Mouse (Mus musculus): ENCODE results near the gene Sept10.

The Sept10 gene

DNA sequence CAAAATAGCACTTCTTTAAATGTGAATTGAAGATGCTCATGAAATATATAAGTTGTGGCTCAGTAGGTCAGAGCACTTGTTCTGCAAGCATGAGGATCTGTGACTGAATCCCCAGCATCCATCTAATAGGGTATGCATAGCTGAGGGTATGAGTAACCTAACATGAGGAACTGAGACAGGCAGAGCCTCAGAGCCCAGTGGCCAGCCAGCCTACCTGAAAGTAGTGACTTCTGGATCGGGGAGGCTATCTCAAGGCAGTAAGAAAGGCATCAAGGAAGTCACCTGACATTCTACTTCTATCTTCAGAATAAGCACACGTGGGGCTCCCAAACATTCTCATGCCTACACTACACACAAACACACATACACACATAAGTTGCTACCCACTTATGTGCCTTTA, 3.5 kb upstream of the Sept10 start:
- DNase-seq (ENCODE audit: low spot score in 2 of 2) = no peak

DNA sequence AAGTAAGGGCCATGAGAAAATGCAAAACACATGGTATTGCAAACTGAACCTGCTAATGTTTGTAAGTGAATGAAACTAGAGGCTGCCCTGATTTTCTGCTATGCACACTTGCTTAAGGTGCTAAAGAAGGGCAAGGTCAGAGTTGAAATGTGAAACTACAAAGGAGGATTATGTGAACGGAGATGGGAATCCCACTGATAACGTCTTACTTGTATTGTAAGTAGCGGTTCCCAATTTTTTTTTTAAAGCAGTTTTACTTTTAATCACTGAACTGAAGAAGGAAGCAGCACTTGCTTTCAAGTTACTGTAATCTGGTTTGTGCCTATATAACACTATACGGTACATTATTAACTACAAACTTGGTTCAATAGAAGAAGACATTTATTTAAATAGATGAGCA, 2.2 kb upstream of the Sept10 start:
- DNase-seq (ENCODE audit: low spot score in 2 of 2) = no peak

DNA sequence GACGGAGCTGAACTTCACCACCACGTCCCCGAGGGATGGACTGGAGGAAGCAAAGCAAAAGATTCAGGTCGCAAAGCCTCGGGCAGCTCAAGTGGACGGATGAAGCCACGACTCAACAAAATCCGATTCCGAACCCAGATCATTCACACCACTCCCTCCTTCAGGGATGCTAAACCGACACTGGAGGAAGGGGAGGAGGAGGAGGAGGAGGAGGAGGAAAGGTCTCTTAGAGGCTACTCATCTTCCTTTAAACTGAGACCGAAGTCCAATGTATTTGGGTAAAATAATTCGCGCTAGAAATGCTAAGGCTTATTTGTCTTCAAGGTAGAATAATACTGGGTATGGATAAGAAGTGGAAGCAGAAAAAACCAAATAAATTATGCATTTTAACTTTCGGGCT, 1.7 kb upstream of the Sept10 start:
- DNase-seq (ENCODE audit: low spot score in 2 of 2) = no peak

DNA sequence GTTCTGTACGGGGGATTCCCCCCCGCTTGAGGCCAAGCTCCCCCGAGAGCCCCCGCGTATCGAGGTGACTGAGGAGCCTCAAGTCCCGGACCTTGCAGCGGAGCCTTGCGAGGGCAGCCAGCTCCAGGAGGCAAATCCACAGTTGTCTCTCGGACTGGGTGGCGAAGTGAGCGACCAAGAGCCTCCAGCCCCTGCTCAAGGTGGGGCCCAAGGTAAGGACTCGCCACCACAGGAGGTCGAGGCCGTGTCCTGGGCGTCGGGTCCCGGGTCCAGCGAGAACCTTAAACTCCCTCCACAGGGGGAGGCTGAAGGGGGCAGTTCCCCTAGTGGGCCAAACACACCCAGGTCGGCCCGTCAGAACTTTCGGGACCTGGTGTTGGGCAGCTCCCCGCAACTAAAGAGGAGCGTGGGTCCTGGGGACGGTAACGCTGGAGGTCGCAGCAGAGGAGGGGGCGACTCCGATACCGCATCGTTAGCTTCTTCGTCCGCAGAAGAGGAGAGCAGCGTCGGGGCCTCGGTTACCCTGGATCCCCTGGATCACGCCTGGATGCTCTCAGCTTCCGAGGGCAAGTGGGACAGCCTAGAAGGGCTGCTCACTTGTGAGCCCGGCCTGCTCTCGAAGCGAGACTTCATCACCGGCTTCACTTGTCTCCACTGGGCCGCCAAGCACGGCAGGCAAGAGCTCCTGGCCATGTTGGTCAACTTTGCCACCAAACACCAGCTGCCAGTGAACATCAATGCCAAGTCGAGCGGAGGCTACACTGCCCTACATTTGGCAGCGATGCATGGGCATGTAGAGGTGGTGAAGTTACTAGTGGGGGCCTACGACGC, 839 bp upstream of the Sept10 start:
- DNase-seq (ENCODE audit: low spot score in 2 of 2) = peak in 1 of 2 experiments; percentile 45

DNA sequence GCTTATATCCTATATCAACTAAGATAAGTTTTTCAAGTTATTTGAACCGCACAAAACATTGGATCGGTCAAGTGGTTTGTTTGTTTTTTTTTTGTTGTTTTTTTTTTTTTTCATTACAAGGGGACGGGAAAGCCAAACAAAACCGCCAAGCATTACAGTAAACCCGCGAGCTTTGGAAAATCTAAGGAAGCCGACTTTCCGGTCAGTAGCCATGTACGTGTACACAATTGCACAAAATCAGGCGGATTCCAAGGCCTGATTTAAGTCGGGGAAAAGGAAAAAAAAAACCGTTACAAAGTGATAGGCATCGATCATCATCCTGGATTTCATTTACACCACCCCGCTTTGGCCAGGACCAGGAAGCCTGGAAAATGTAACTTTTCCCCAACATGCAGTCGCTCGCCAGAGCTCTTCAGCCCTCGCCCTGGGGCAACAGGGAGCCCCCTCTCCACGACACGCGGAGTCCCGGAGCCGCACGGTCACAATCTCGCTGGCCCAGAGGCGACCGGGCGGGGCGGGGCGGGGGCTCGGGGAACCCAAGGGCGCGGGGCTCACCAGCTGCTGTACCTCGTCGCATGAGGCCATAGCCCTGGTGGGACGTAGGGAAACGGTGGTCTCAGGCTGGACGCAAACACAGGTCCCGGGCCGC, 699 bp downstream of the Sept10 start:
- DNase-seq (ENCODE audit: low spot score in 2 of 2) = no peak

DNA sequence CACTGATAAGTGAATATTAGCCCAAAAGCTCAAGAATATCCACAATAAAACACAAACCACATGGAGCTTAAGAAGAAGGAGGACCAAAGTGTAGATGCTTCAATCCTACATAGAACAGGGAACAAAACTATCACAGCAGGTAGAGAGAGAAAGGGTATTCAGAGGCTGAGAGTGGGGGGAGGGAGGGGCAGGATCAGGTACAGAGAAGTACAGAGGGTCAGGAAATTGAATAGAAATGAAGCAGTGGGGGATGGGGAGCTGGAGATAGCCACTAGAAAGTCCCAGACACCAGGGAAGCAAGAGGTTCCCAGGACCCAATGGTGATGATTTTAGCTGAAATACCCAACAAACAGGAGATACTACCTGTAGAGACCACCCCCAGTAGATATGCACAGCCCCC, 21.6 kb downstream of the Sept10 start:
- DNase-seq (ENCODE audit: low spot score in 2 of 2) = no peak

DNA sequence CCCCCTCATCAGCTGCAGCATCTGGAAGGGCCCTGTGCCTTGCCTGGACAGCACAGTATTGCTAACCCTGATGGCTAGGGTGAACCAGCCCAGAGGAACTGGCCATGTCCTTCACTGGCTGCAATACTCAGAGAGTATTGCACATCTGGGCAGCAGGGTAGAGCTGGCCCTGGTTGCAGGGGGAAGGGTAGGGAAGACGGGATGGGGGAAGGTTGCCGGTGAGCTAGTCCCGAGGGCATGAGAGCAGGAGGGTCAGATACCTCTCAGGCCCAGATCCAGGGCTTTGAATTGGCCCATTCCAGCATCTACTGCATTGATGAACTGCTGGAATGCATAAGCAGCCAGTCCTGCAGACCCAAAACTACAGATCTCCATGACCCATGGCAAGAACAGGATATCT, 24.9 kb downstream of the Sept10 start:
- DNase-seq (ENCODE audit: low spot score in 2 of 2) = no peak

DNA sequence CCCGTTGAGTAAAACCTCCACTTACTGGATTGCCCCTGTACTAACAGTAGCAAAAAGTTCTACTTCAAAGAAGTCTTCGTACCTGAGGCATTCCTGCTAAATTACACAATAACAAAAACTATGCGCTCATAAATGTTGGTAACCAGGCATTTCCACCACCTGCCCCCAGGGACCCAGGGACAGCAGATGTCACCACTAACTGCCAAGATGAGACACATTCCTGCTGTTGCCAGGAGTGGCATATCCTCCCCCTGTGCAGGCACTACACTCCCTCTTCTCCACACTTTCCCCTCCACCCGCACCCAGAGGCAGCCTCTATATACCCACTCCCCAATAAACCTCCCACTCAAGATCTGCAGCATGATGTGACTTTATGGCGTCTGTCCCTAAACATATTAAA, 26.8 kb downstream of the Sept10 start:
- no peak for DNase-seq (ENCODE audit: low spot score in 2 of 2)

DNA sequence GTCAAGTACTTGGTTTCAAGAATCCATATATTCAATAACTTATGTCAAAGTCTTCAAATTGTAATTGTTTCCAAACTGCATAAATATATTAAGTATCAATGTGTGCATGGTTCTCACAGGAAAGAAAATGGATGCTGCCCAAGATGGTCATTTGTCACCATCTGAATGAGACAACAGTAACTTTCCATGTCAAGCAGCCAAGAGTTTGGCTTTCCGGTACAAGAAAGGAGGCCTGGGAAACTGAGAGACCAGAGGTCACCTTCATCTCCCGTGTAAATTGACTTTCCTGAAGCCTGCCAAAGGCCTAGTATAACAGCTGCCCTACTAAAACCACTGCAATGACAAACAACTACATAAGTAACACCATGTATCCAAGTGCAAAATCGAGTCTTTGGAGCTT, 39.3 kb downstream of the Sept10 start:
- DNase-seq (ENCODE audit: low spot score in 2 of 2) = no peak

DNA sequence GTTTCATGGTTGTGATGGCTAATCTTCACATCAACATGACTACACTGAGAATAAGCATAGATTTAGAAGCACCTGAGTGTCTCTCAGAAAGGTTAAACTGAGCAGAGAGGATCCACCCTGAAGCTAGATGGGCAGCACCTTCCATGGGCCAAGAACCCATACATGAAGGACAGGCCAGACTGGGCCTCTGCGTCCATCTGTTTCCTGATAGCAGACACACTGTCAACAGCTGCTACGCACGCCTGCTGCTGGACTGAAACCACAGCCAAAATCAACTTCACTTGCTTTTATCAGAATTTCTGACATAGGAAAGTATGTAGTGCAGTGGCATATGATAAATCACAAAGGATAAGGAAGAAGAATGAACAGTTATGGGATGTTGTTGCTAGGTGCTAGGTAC, 42.0 kb downstream of the Sept10 start:
- no peak for DNase-seq (ENCODE audit: low spot score in 2 of 2)

DNA sequence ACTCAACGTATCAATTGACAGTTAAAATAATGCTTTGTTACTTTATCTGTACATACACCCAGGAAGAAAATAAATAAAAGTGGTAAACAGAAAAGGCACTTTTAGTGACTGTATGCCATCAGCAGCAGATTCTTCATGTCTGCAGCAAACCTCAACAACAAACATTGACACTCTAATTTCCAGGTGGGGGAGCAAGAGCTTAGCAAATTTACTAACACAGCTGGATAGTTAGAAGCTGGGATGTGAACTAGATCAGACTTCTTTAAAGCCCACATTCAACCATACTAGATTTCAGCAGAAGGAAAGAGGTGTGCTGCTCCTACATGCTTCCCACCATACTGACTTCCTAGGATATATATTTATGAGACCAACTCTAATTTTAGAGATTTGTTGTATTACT, 49.1 kb downstream of the Sept10 start:
- no peak for DNase-seq (ENCODE audit: low spot score in 2 of 2)

DNA sequence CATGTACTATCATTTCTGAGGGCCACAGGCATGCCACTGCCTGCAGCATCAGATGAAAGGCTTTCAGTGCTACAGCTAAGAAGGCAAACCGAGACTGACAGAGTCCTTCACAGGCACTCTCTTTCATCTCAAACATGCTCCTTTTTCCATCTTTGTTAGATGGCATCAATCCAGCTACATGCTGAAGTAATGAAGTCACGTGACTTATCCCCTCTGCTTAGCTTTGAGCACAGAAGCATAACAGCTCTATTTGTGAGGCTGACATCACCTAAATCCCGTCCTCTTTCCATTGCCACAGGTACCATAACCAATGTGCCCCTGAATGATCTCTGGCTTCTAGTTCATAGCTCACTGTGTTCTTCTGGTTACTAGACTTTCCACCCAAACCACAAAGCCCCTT, 50.6 kb downstream of the Sept10 start:
- no peak for DNase-seq (ENCODE audit: low spot score in 2 of 2)

DNA sequence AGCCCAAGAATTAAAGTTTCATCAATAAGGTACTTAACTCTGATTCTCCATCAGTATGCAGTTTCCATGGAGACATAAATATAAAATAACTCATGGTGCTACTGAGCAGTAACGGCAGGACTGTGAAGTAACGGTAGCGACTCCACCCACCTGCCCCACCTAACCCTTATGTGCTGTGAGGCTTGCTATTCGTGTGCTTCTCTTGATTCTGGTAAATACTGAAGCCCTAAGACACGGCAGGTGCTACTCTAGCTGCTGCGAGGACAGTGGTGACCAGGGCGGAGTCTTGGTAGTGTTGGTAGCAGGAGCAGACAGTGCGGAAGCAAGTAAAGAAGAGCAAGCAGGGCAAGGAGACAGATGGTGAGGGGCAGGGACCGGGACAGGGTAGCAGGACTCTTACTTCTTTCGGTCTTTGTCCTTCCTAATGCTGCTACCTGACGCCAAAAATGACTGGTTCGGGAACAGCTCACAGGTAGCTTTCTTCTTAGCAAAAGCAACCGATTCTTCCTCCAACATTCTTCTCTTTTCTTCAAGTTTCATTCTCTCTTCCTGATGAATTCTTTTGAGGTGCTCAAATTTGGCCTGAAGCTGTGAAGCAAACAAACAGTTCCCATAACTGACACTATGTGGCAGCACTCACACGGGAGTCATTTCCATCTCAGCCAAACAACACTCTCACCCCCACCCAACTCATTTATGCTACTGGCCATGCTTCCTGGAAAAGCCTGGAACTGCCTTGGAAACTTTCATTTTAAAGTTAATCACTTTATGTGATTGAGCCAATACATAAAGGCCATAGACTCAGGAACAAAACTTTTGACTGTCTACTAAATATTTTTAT, 55.3 kb downstream of the Sept10 start:
- peak; percentile 17 to 29 for DNase-seq (ENCODE audit: low spot score in 2 of 2)

DNA sequence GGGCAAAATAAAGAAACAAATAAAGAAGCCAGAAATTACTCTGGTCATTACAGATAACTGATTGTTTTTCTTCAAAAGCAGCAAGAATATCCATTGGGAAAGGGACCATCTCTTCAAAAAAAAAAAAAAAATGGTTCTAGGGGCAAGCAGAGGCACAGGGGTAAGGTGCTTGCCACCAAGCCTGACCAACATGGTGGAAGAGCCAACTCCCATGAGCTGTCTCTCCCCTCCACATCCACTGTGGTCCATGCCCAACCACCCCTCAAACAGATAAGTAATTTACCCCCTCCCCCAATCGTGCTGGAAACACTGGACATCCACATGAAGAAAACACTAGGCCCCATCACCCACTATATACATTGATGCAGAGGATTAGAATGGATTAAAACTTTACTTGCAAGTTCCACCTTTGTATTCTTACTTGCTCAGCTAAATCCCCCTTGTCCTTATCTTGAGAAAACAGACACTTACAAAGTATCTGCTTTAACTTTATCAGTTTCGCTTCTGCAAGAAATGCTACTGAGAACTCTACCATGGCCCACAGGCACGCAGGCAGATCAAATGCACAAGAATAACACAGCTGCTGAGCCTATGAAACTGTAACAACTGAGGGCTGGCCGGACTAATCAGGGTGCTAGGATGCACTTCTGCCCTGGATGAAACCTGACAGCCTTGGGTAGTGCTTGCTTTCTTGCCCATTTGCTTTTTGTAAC, 59.3 kb downstream of the Sept10 start:
- no peak for DNase-seq (ENCODE audit: low spot score in 2 of 2)

DNA sequence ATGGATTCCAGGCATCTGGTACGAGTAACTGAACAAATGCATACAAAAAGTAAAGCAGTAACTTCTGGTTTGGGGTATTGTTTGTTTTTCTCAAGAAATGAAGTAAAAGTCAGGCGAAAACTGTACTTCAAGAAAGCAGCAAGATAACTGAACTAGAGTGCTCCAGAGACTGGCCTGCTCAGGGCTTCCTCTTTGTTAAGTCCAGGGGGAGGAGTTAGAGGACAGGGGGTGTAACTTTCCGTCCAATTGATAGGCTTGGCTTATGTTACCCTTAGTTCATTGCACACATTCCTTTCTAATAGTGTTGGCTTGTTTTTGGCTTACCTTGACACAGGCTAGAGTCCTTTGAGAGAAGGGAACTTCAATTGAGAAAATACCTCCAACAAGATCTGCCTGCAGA, 63.0 kb downstream of the Sept10 start:
- no peak for DNase-seq (ENCODE audit: low spot score in 2 of 2)

DNA sequence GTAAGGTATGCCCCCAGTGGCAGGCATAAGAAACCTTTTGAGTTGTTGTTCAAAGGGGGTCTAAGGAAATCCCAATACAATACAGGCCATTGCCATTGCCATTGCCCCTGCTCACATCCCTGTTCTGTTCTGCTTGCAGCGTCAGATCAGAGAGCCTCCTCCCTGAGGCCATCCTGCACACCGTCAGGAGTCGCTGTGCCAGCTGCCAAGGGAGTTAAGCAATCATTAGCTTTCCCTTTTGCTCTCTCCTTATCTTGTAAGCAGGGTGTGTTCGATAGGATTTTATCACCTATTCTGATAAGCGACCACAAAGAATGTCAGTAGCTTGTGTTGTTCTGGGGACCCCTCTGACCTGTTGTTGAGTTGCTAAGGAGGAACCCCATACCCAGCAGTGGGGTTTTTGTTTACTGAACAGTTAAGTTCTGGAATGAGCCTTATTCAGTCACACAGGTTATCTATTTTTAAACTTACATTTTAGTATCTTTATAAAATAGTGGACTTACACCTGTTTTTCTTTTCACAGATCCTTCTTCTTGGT, 69.0 kb downstream of the Sept10 start:
- DNase-seq (ENCODE audit: low spot score in 2 of 2) = peak in 1 of 2 experiments; percentile 16

DNA sequence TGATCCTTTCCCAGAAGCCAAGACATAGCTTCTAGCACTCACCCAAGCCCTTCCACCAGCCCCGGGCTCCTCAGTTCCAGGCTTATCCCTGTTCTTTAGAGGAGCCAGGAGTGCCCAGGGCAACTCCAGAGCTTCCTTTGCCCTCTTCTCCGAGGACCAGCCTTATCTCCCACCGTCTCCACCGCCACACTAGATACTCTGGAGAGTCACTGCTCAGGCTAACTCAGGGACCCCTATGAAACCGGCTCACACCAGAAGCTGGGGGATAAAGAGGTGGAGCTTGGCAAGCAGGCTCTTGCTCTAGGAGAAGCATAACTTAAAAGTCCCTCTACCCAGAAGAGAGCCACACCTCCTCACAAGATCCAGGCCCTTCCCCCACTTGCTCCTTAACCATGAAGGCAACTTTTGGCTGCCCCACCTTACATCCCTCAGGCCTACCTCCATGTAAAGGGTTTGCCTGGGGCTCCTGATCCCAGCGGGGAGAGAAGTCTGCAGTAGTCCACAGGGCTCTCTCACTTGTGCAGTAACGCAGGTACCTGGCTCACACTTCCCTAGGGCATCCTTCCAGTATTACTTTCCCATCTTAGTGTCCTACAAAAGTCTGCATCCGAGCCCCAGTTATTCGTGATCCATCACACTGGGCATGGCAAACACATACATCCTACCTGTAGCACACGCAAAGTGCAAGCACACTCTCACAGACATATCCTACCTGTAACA, 70.5 kb downstream of the Sept10 start:
- no peak for DNase-seq (ENCODE audit: low spot score in 2 of 2)

DNA sequence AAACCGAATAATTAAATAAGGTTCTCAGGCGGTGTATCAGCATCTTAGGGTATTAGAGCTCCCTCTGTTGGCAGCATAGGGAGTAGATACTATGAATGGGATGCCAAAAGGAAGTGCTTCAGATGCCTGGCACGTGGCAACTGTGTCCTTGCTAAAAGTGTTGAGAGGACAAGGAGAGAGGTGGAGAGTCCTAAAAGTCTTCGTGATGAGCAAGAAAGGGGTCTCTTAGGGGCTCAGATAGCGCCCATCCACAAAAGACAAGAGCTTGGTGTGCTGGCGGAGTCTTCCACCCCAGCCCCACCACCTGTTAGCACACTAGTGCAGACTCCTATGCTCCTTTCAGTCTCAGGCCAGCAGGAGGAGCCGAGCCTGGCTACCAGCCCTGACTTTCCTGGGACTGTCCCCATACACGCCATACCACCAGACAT, 71.7 kb downstream of the Sept10 start:
- peak in 1 of 2 experiments; percentile 16 for DNase-seq (ENCODE audit: low spot score in 2 of 2)

DNA sequence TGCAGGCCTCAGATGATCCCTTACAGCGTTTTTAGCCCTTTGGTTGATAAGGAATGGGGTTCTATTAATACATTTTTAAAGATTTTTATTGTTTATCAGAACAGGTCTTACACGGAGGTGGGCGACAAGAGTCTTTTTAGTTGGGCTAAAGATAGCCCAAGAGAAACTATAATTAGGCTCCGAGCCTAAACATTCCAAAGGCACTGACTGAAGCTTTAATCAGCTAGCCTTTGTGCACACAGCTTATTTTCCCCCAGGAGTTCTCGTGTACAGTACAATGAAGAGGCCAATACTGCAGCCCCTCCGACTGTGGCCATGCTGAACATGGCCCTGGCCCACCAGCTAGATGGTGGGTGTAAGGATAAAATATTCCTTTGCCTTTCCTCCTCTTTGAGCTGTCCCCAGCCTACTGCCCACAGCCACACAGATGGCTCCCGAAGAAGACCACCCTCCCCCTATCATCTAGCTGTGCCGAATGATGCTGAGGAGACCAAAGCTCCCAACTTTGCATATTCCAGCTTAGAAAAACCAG, 88.1 kb downstream of the Sept10 start:
- no peak for DNase-seq (ENCODE audit: low spot score in 2 of 2)

DNA sequence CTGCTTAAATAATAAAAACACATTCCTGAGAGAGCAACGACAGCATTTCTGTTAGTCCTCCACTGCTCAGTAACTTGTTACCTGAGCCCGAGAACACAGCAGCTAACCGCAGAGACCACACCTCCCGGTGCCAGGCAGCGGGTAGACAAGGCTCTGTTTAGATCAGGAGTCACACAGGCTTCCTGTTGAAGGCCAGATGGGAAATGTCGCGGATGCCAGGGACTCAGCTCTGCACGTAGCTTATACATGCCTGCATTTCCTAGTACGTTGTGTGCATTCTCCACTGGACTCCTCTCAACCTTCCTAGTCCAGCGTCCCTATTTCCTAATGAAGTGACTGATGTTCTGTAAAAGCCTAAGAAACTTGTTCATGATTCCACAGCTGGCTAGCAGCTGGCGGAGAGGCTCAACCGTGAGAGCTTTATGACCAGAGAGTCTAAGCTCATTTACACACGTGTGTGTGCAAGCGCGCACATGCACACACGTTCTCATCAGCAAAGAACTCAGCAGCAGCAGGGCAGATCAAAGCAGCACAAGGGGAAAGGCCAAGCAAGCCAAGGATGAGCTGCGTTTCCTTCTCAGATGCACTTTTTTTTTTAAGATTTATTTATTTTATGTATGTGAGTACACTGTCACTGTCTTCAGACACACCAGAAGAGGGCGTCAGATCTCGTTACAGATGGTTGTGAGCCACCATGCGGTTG, 89.6 kb downstream of the Sept10 start:
- no peak for DNase-seq (ENCODE audit: low spot score in 2 of 2)

All from urinary bladder, adult 18-20 months (tissue).